Mouse (Mus musculus): ENCODE results near the gene Gadl1. TPM values are rescaled to one million over a fixed set of nuclear protein-coding genes. Genes with fewer than 3 reads are reported as not detected.

The Gadl1 gene
- polyA plus RNA-seq, 1 experiment from 2014 or later = 1.1 TPM

- Histone ChIP-seq H3K27ac (replicated peaks in 1 of 2; ENCODE audit: control insufficient read depth in 1 of 2, insufficient read depth in 1 of 2, low read depth in 2 of 2, low read length in 2 of 2) (no peak overlapping the region), H3K4me1 (ENCODE audit: control insufficient read depth in 2 of 2, insufficient read depth in 2 of 2, low read length in 2 of 2) (peaks cover 9 to 10% of the 10 kb centered on the region in 2 experiments), H3K9ac (ENCODE audit: low read length) (no peak overlapping the region), H3K9me3 (ENCODE audit: control insufficient read depth, low read length) (no peaks in the 10 kb centered on the region), H3K4me3 (ENCODE audit: control insufficient read depth in 1 of 2, insufficient read depth in 1 of 2, low read depth in 1 of 2, low read length in 2 of 2) (no peak overlapping the region), H3K27me3 (ENCODE audit: control insufficient read depth, insufficient read depth, low read length) (no peaks in the 10 kb centered on the region), H3K4me2 (ENCODE audit: low read length) (no peak overlapping the region), H3K36me3 (ENCODE audit: control insufficient read depth, insufficient read depth, low read length) (no peaks in the 10 kb centered on the region)
- no peak for ATAC-seq (ENCODE audit: insufficient number of reproducible peaks, insufficient read depth, low FRiP score, low read depth)
- 84% methylated on average over 14 of the region's 14 CpGs for WGBS
These were observed 6.5 kb downstream of the Gadl1 start for GRCm38 (mm10) chr9:115915586-115916270.

GRCm38 (mm10) chr9:115919736-115920135 lies 10.5 kb downstream of the Gadl1 start:
- no peak overlapping the region for H3K4me2 ChIP-seq (ENCODE audit: low read length)
- H3K27me3 ChIP-seq (ENCODE audit: control insufficient read depth, insufficient read depth, low read length) = no peaks in the 10 kb centered on the region
- no peak overlapping the region for H3K9ac ChIP-seq (ENCODE audit: low read length)
- H3K9me3 ChIP-seq (ENCODE audit: control insufficient read depth, low read length) = no peaks in the 10 kb centered on the region
- peaks cover 0 to 1% of the 10 kb centered on the region in 2 experiments; a peak in 1 of 4 replicates for H3K4me1 ChIP-seq (ENCODE audit: control insufficient read depth in 2 of 2, insufficient read depth in 2 of 2, low read length in 2 of 2)
- WGBS = 84% methylated on average over 3 of the region's 3 CpGs
- no peaks in the 10 kb centered on the region for H3K36me3 ChIP-seq (ENCODE audit: control insufficient read depth, insufficient read depth, low read length)
- no peak overlapping the region for H3K27ac ChIP-seq (replicated peaks in 1 of 2; ENCODE audit: control insufficient read depth in 1 of 2, insufficient read depth in 1 of 2, low read depth in 2 of 2, low read length in 2 of 2)
- no peak for ATAC-seq (ENCODE audit: insufficient number of reproducible peaks, insufficient read depth, low FRiP score, low read depth)
- no peak overlapping the region for H3K4me3 ChIP-seq (ENCODE audit: control insufficient read depth in 1 of 2, insufficient read depth in 1 of 2, low read depth in 1 of 2, low read length in 2 of 2)

GRCm38 (mm10) chr9:115922662-115923061 lies 13.4 kb downstream of the Gadl1 start:
- no peak overlapping the region for H3K4me2 ChIP-seq (ENCODE audit: low read length)
- no peak overlapping the region for H3K9ac ChIP-seq (ENCODE audit: low read length)
- no peak overlapping the region for H3K4me3 ChIP-seq (ENCODE audit: control insufficient read depth in 1 of 2, insufficient read depth in 1 of 2, low read depth in 1 of 2, low read length in 2 of 2)
- H3K9me3 ChIP-seq (ENCODE audit: control insufficient read depth, low read length) = no peaks in the 10 kb centered on the region
- H3K27ac ChIP-seq (replicated peaks in 1 of 2; ENCODE audit: control insufficient read depth in 1 of 2, insufficient read depth in 1 of 2, low read depth in 2 of 2, low read length in 2 of 2) = no peak overlapping the region
- ATAC-seq (ENCODE audit: insufficient number of reproducible peaks, insufficient read depth, low FRiP score, low read depth) = no peak
- H3K4me1 ChIP-seq (ENCODE audit: control insufficient read depth in 2 of 2, insufficient read depth in 2 of 2, low read length in 2 of 2) = no peaks in the 10 kb centered on the region
- no peaks in the 10 kb centered on the region for H3K36me3 ChIP-seq (ENCODE audit: control insufficient read depth, insufficient read depth, low read length)
- 94% methylated on average over 10 of the region's 10 CpGs for WGBS
- no peaks in the 10 kb centered on the region for H3K27me3 ChIP-seq (ENCODE audit: control insufficient read depth, insufficient read depth, low read length)

GRCm38 (mm10) chr9:115924094-115924493 lies 14.8 kb downstream of the Gadl1 start:
- no peak overlapping the region for H3K9ac ChIP-seq (ENCODE audit: low read length)
- no peaks in the 10 kb centered on the region for H3K36me3 ChIP-seq (ENCODE audit: control insufficient read depth, insufficient read depth, low read length)
- no peaks in the 10 kb centered on the region for H3K4me1 ChIP-seq (ENCODE audit: control insufficient read depth in 2 of 2, insufficient read depth in 2 of 2, low read length in 2 of 2)
- no peaks in the 10 kb centered on the region for H3K9me3 ChIP-seq (ENCODE audit: control insufficient read depth, low read length)
- H3K4me2 ChIP-seq (ENCODE audit: low read length) = no peak overlapping the region
- no peak for ATAC-seq (ENCODE audit: insufficient number of reproducible peaks, insufficient read depth, low FRiP score, low read depth)
- WGBS = 92% methylated on average over 1 of the region's 1 CpGs
- no peaks in the 10 kb centered on the region for H3K27me3 ChIP-seq (ENCODE audit: control insufficient read depth, insufficient read depth, low read length)
- H3K27ac ChIP-seq (replicated peaks in 1 of 2; ENCODE audit: control insufficient read depth in 1 of 2, insufficient read depth in 1 of 2, low read depth in 2 of 2, low read length in 2 of 2) = no peak overlapping the region
- no peak overlapping the region for H3K4me3 ChIP-seq (ENCODE audit: control insufficient read depth in 1 of 2, insufficient read depth in 1 of 2, low read depth in 1 of 2, low read length in 2 of 2)

- no peaks in the 10 kb centered on the region for H3K9me3 ChIP-seq (ENCODE audit: control insufficient read depth, low read length)
- H3K36me3 ChIP-seq (ENCODE audit: control insufficient read depth, insufficient read depth, low read length) = no peaks in the 10 kb centered on the region
- no peak overlapping the region for H3K27ac ChIP-seq (replicated peaks in 1 of 2; ENCODE audit: control insufficient read depth in 1 of 2, insufficient read depth in 1 of 2, low read depth in 2 of 2, low read length in 2 of 2)
- peaks cover 13 to 17% of the 10 kb centered on the region in 2 experiments for H3K4me1 ChIP-seq (ENCODE audit: control insufficient read depth in 2 of 2, insufficient read depth in 2 of 2, low read length in 2 of 2)
- H3K4me3 ChIP-seq (ENCODE audit: control insufficient read depth in 1 of 2, insufficient read depth in 1 of 2, low read depth in 1 of 2, low read length in 2 of 2) = no peak overlapping the region
- no peak overlapping the region for H3K9ac ChIP-seq (ENCODE audit: low read length)
- no peaks in the 10 kb centered on the region for H3K27me3 ChIP-seq (ENCODE audit: control insufficient read depth, insufficient read depth, low read length)
- H3K4me2 ChIP-seq (ENCODE audit: low read length) = no peak overlapping the region
- no peak for ATAC-seq (ENCODE audit: insufficient number of reproducible peaks, insufficient read depth, low FRiP score, low read depth)
- 18% methylated on average over 2 of the region's 2 CpGs for WGBS
These were observed 22.5 kb downstream of the Gadl1 start for GRCm38 (mm10) chr9:115931803-115932202.

- Histone ChIP-seq H3K27me3 (ENCODE audit: control insufficient read depth, insufficient read depth, low read length) (no peaks in the 10 kb centered on the region), H3K4me1 (ENCODE audit: control insufficient read depth in 2 of 2, insufficient read depth in 2 of 2, low read length in 2 of 2) (peaks cover 13 to 17% of the 10 kb centered on the region in 2 experiments), H3K4me2 (ENCODE audit: low read length) (no peak overlapping the region), H3K4me3 (ENCODE audit: control insufficient read depth in 1 of 2, insufficient read depth in 1 of 2, low read depth in 1 of 2, low read length in 2 of 2) (no peak overlapping the region), H3K9me3 (ENCODE audit: control insufficient read depth, low read length) (no peaks in the 10 kb centered on the region), H3K36me3 (ENCODE audit: control insufficient read depth, insufficient read depth, low read length) (no peaks in the 10 kb centered on the region), H3K27ac (replicated peaks in 1 of 2; ENCODE audit: control insufficient read depth in 1 of 2, insufficient read depth in 1 of 2, low read depth in 2 of 2, low read length in 2 of 2) (no peak overlapping the region), H3K9ac (ENCODE audit: low read length) (no peak overlapping the region)
- 91% methylated on average over 4 of the region's 4 CpGs for WGBS
- ATAC-seq (ENCODE audit: insufficient number of reproducible peaks, insufficient read depth, low FRiP score, low read depth) = no peak
These were observed 23.5 kb downstream of the Gadl1 start for GRCm38 (mm10) chr9:115932741-115933140.

- no peak for ATAC-seq (ENCODE audit: insufficient number of reproducible peaks, insufficient read depth, low FRiP score, low read depth)
- Histone ChIP-seq H3K4me3 (ENCODE audit: control insufficient read depth in 1 of 2, insufficient read depth in 1 of 2, low read depth in 1 of 2, low read length in 2 of 2) (no peak overlapping the region), H3K9ac (ENCODE audit: low read length) (no peak overlapping the region), H3K27ac (replicated peaks in 1 of 2; ENCODE audit: control insufficient read depth in 1 of 2, insufficient read depth in 1 of 2, low read depth in 2 of 2, low read length in 2 of 2) (no peak overlapping the region), H3K4me1 (ENCODE audit: control insufficient read depth in 2 of 2, insufficient read depth in 2 of 2, low read length in 2 of 2) (peaks cover 13 to 17% of the 10 kb centered on the region in 2 experiments), H3K36me3 (ENCODE audit: control insufficient read depth, insufficient read depth, low read length) (no peaks in the 10 kb centered on the region), H3K27me3 (ENCODE audit: control insufficient read depth, insufficient read depth, low read length) (no peaks in the 10 kb centered on the region), H3K4me2 (ENCODE audit: low read length) (no peak overlapping the region), H3K9me3 (ENCODE audit: control insufficient read depth, low read length) (no peaks in the 10 kb centered on the region)
- WGBS = 53% methylated on average over 7 of the region's 7 CpGs
These were observed 24.1 kb downstream of the Gadl1 start for GRCm38 (mm10) chr9:115933243-115933964.
